Mouse (Mus musculus) layer of hippocampus, adult 9-10 months (tissue): ENCODE results near the gene Alkbh8.
"Not testable (repeated sequence)": the region's sequence is repeated elsewhere in the genome, so short reads cannot be mapped to it uniquely, and the experiment has no call there.

Experiments
- DNase-seq: peaks from one replicate; pipeline ENCODE4 v3.0.0; 2022; ENCODE audit warnings: low spot score

Alkbh8 gene

GRCm38 (mm10) chr9:3334962-3335767 is at the start of gene Alkbh8:
Gene Alkbh8, plus strand, starts transcription at chr9:3335140.
- DNase-seq, result peak; percentile 81

- no peak for DNase-seq
These were observed 25.6 kb upstream of the Alkbh8 start for GRCm38 (mm10) chr9:3309292-3309836.

DNA sequence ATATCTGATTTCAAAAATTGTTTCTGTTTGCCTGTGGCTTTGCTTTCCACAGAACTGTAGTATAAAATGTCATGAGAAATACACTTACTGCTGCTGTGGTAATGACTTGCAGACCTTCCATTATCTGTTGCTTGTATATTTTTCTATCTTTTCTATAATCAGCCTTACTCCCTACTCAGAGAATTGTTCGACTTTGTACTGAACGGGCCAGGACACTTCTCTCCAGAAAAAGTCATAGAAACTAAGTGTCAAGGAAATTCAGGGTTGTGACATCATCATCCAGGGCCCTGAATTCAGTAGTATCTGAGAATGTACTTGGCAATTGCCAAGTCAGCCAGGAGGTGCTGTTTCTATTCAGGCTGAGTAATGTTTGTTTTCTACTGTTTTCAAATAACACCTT is 24.9 kb upstream of the Alkbh8 start:
- DNase-seq, result no peak

GRCm38 (mm10) chr9:3327342-3328053 is 7.4 kb upstream of the Alkbh8 start:
- DNase-seq, result not testable (repeated sequence)

DNA sequence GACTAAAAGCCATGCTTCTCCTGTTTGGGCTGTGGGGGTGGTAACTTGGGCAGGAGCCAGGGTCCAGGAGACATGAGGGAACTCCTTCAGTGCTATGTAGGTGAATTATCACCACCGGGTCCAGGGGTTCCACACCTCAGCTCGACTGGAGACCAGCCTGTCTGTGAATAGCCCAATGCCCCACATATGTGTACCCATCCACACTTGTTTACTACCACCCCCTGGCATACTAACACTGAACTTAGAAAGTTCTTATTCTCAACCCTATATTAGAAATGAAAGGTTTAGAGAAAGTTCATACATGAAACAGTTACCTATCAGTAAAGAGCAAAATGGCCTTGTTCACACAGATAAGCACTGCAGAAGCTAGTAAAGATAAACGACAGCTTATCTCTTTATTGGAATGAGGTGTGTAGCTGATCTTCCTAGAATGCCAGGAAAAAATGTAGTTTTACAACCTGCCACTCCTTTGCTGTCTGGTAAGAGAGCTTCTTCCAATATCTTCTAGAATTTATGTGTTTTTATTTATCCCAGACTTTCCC is 6.8 kb upstream of the Alkbh8 start:
- DNase-seq, result no peak

DNA sequence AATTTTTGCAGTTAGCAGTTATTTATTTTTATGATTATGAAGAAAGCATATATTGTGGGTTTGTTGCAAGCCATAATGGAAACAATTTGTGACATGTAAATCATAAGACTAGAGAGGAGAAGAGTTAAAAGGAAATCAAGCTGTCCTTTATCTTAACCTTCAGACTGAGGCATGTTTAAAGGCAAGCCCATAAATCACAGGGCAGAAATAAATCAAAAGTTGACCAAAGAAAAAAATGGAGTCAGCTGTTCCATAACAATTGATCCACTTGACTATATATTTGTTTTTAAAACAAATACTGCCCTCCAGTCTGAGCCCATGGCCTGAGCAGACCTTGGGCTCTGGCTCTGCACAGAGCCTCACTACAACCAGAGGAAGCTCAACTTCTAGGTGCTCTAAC is 4.6 kb upstream of the Alkbh8 start:
- DNase-seq, result no peak

DNA sequence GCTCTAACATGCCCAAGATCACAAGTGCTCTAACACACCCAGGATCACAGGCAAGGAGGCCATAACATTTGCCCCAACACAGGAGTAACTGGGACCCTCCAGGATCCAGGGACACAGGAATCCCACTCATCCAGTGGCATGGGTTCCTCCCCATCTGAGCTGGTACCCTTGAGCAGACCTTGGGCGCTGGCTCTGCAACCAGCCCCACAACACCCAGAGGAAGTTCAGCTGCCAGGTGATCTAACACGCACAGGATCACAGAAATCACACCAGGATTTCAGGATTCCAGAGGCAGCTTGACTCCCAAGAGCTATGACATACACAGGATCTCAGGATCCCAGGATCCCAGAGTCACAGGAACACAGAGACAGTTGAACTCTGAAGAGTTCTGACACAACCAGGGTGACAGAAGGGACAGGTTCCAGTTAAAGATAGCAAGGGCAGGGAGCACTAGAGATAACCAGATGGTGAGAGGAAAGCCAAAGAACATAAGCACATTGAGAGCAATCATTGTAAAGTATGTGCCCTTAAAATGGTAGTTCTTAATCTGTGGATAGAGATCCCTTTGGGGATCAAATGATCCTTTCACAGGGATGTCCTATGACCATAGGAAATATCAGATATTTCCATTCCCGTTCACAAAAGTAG is 4.1 kb upstream of the Alkbh8 start:
- DNase-seq, result no peak

GRCm38 (mm10) chr9:3336661-3337060 is 1.7 kb downstream of the Alkbh8 start:
- DNase-seq, result no peak

- DNase-seq, result no peak
These were observed 10.2 kb downstream of the Alkbh8 start for GRCm38 (mm10) chr9:3345136-3345535.

- no peak for DNase-seq
These were observed 11.0 kb downstream of the Alkbh8 start for GRCm38 (mm10) chr9:3345967-3346366.

- no peak for DNase-seq
These were observed 15.1 kb downstream of the Alkbh8 start for GRCm38 (mm10) chr9:3350056-3350455.

- not testable (repeated sequence) for DNase-seq
These were observed 41.4 kb downstream of the Alkbh8 start for GRCm38 (mm10) chr9:3376323-3376722.

DNA sequence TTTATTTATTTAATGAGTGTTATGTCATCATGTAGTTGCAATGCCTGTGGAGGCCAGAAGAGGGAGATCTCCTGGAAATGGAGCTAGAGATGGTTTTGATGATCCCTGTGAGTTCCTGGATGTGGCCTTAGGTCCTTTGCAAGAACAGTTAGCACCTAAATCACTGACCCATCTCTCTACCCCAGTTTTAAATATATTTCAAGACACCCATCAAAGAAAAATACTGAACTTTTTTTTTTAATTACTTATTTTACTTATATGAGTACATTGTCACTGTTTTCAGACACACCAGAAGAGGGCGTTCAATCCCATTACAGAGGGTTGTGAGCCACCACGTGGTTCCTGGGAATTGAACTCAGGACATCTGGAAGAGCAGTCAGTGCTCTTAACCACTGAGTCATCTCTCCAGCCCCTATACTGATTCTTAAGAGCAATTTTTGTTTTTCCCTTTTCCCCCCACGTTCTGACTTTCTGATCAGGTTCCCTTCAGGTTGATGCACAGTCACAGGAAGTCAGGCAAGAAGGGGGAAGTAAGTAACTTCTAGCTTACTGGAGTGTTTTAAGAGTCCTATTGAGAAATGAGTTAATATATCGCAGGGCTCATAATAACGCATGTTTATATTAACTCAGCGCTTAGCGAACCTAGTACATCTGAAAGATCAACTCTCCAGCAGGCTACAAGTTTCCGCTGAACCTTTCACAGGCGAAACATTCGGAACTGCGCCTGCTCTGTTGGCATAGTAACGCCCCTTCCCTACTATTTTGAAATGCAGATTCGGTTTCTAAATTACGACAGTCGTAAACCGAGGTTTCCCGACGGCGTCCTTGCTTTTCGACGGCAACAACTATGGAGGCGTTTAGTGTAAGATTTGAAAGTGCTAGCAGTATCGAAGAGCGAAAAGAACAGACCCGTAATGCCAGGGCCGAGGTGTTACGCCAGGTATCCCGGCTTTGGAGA is 68.6 kb downstream of the Alkbh8 start, which contains the start of gene Cwf19l2:
TSS of gene Cwf19l2 (plus strand) at position 342 of the 958 bp plus-strand sequence.
- peak; percentile 88 for DNase-seq

- DNase-seq, result peak; percentile 6
These were observed 69.4 kb downstream of the Alkbh8 start for GRCm38 (mm10) chr9:3404372-3404771.

DNA sequence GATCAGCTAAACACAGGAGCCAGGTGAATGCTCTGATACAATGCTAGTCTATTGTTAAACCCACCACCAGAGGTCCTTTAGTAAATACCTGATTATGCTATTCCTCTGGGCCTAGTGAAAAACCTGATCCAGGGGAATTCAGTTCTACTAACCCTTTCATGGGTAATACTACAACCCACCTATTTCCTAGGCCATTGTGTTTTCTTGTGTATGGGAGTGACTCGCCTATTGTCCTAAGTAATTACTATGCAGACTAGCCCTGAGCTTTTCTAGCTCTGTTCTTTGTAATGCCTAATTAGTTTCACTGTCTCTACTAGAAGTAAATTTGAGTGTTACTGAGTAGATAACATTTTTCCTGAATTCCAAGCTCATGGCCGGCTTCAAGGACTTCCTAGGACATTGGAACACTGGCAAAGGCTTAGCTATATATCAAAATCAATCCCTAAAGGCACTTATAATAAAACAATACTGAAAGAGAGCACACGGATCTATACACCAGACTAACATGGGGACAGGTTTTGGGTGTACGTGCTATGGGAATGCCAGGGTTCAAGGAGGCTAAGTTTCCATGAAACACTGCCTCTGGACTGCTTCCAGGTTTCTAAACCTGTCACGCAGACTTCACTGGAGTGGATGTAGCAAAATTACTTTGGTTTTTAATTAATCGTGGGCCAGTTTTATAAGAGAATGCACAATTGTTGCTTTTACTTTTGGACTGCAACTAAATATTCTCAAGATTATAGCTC is 104.8 kb downstream of the Alkbh8 start:
- DNase-seq, result not testable (repeated sequence)
